Mouse (Mus musculus) olfactory bulb, adult 2 months (tissue): ENCODE results near the gene Sdhaf2. TPM values are rescaled to one million over a fixed set of nuclear protein-coding genes. Genes with fewer than 3 reads are reported as not detected.

Source experiments
- H3K27ac ChIP-seq: fragments of 200-500 bp; 2 replicates; pipeline ENCODE4 v1.5.1; 2012; ENCODE audit warnings: low read depth, low read length; ENCODE audit not compliant: insufficient read depth
- H3K4me1 ChIP-seq: fragments of 200-500 bp; 2 replicates; pipeline ENCODE4 v1.6.1; 2012; ENCODE audit warnings: low read length; ENCODE audit not compliant: control insufficient read depth, insufficient read depth
- H3K4me3 ChIP-seq: fragments of 200-500 bp; 2 replicates; pipeline ENCODE4 v1.5.1; 2012; ENCODE audit warnings: mild to moderate bottlenecking, low read depth, low read length, moderate library complexity; ENCODE audit not compliant: insufficient read depth
- CTCF ChIP-seq: fragments of 200-500 bp; IDR thresholded peaks from 2 replicates; pipeline ENCODE4 v1.5.1; 2012; ENCODE audit warnings: low read depth, mild to moderate bottlenecking, low read length, moderate library complexity; ENCODE audit not compliant: insufficient read depth
- POLR2A ChIP-seq: fragments of 200-500 bp; IDR thresholded peaks from 2 replicates; pipeline ENCODE4 v1.6.1; 2012; ENCODE audit warnings: mild to moderate bottlenecking, low read depth, low read length, moderate library complexity; ENCODE audit not compliant: insufficient read depth
- WGBS: fragments of 180-500 bp; shearing (Covaris S2); methylation state at CpG from one replicate; pipeline ENCODE4 v1.1.7; 2018; 5-methylcytosine and 5-hydroxymethylcytosine counted together
- polyA plus RNA-seq: library from polyadenylated mRNA; stranded (reverse); fragments of >200 nt; gene quantifications from 2 replicates; pipeline ENCODE4 v1.2.4, GENCODE M21; 2012; ENCODE audit warnings: low replicate concordance; ENCODE audit not compliant: missing spikeins, insufficient read depth, insufficient read length

Gene Sdhaf2
- polyA plus RNA-seq, 1 experiment, result not detected

GRCm38 (mm10) chr19:10520355-10520754, 5.6 kb downstream of the Sdhaf2 start:
- H3K27ac ChIP-seq, result no peak overlapping the region
- 48% methylated on average over 1 of the region's 1 CpGs for WGBS
- no peak overlapping the region for H3K4me3 ChIP-seq
- TF ChIP-seq CTCF (no peak), POLR2A (no peak)
- H3K4me1 ChIP-seq, result peaks cover 3% of the 10 kb centered on the region; the same call in 1 of the 2 replicates

- Histone ChIP-seq H3K4me3 (no peak overlapping the region), H3K27ac (no peak overlapping the region), H3K4me1 (0 out of 2 replicates have a peak, but pooled peaks cover 2% of the 10 kb centered on the region)
- 79% methylated on average over 6 of the region's 6 CpGs for WGBS
- TF ChIP-seq POLR2A, result no peak
- no peak for TF ChIP-seq CTCF
Observed at GRCm38 (mm10) chr19:10510759-10511330, 15.1 kb downstream of the Sdhaf2 start.

GRCm38 (mm10) chr19:10502571-10502970, 23.4 kb downstream of the Sdhaf2 start:
- no peak overlapping the region for H3K4me3 ChIP-seq
- 0 out of 2 replicates have a peak, but pooled peaks cover 2% of the 10 kb centered on the region for H3K4me1 ChIP-seq
- no peak overlapping the region for H3K27ac ChIP-seq
- TF ChIP-seq POLR2A (no peak), CTCF (peak; percentile 72)
- 9% methylated on average over 4 of the region's 4 CpGs for WGBS

GRCm38 (mm10) chr19:10500581-10500980, 25.4 kb downstream of the Sdhaf2 start:
- H3K27ac ChIP-seq, result no peak overlapping the region
- 85% methylated on average over 8 of the region's 8 CpGs for WGBS
- H3K4me1 ChIP-seq, result peaks cover 9% of the 10 kb centered on the region
- H3K4me3 ChIP-seq, result no peak overlapping the region
- TF ChIP-seq CTCF (no peak), POLR2A (no peak)

- H3K4me1 ChIP-seq, result peaks cover 9% of the 10 kb centered on the region
- TF ChIP-seq POLR2A (no peak), CTCF (no peak)
Observed at GRCm38 (mm10) chr19:10497512-10498160, 28.3 kb downstream of the Sdhaf2 start.

GRCm38 (mm10) chr19:10496976-10497375, 29.0 kb downstream of the Sdhaf2 start:
- 49% methylated on average over 2 of the region's 2 CpGs for WGBS
- TF ChIP-seq CTCF, result no peak
- Histone ChIP-seq H3K27ac (no peak overlapping the region), H3K4me3 (no peak overlapping the region), H3K4me1 (peaks cover 9% of the 10 kb centered on the region)

More at GRCm38 (mm10) chr19:10497512-10498160, 28.3 kb downstream of the Sdhaf2 start:
- Histone ChIP-seq H3K27ac (0 out of 2 replicates have a peak overlapping the region, but pooled peaks have one; percentile 23), H3K4me3 (no peak overlapping the region)
- WGBS, result 36% methylated on average over 8 of the region's 8 CpGs

- no peak overlapping the region for H3K27ac ChIP-seq
- H3K4me1 ChIP-seq, result peaks cover 9% of the 10 kb centered on the region
- no peak overlapping the region for H3K4me3 ChIP-seq
- 76% methylated on average over 1 of the region's 1 CpGs for WGBS
- TF ChIP-seq CTCF (no peak), POLR2A (no peak)
Observed at GRCm38 (mm10) chr19:10495670-10496069, 30.3 kb downstream of the Sdhaf2 start.

GRCm38 (mm10) chr19:10486264-10486738, 39.6 kb downstream of the Sdhaf2 start:
- TF ChIP-seq POLR2A (no peak), CTCF (peak; percentile 76)
- Histone ChIP-seq H3K27ac (no peak overlapping the region), H3K4me3 (no peak overlapping the region), H3K4me1 (no peaks in the 10 kb centered on the region)
- 23% methylated on average over 9 of the region's 9 CpGs for WGBS

- 57% methylated on average over 6 of the region's 6 CpGs for WGBS
- no peak for TF ChIP-seq POLR2A
- TF ChIP-seq CTCF, result no peak
- no peak within 1 kb of the TSS for H3K27ac ChIP-seq
Observed at GRCm38 (mm10) chr19:10482703-10483102, 43.2 kb downstream of the Sdhaf2 start, which contains the start of gene Ppp1r32. Ppp1r32 (minus strand) TSS chr19:10482928.

GRCm38 (mm10) chr19:10479541-10479940, 46.4 kb downstream of the Sdhaf2 start:
- WGBS, result 81% methylated on average over 4 of the region's 4 CpGs
- H3K4me1 ChIP-seq, result no peaks in the 10 kb centered on the region
- no peak overlapping the region for H3K4me3 ChIP-seq
- TF ChIP-seq CTCF (no peak), POLR2A (no peak)
- H3K27ac ChIP-seq, result no peak overlapping the region

More at GRCm38 (mm10) chr19:10482703-10483102, 43.2 kb downstream of the Sdhaf2 start, which contains the start of gene Ppp1r32:
- H3K4me3 ChIP-seq, result no peak within 1 kb of the TSS
- H3K4me1 ChIP-seq, result no peaks in the 10 kb centered on the region
